Comparison of ENCODE assay signal across 8 mouse cellular contexts in genomic region chr1:73962668-73963371, GRCm38 (mm10).
DNase-seq lines count a peak whose midpoint lies in the region; ATAC-seq lines count a peak whose summit lies in the region.

No protein-coding gene starts in this region.

- H3K36me3 ChIP-seq in hindbrain, embryonic 10.5 days, result no peaks in the 10 kb centered on the region
- no peaks in the 10 kb centered on the region for H3K36me3 ChIP-seq in stomach, embryonic 15.5 days

- no peaks in the 10 kb centered on the region for H3K9me3 ChIP-seq in hindbrain, embryonic 10.5 days
- H3K9me3 ChIP-seq in stomach, embryonic 15.5 days, result no peaks in the 10 kb centered on the region

- peak overlapping the region; percentile 57 for H3K4me2 ChIP-seq in stomach, embryonic 15.5 days

- H3K4me3 ChIP-seq in hindbrain, embryonic 10.5 days, result peak overlapping the region; percentile 29
- H3K4me3 ChIP-seq in stomach, embryonic 15.5 days (replicated peaks), result peak overlapping the region; percentile 39

- peak; percentile 42; the same call in 1 of the 2 replicates for ATAC-seq in megakaryocyte-erythroid progenitor cell, adult 5-6 weeks (replicated peaks; ENCODE audit: low FRiP score, low TSS enrichment, poor library complexity, severe bottlenecking)
- peak; percentile 84 for ATAC-seq in stomach, embryonic 15.5 days (ENCODE audit: insufficient read depth, low FRiP score, low read depth)

- 15% methylated on average over 12 of the region's 12 CpGs for WGBS in hindbrain, embryonic 10.5 days
- WGBS in stomach, embryonic 15.5 days, result 9% methylated on average over 11 of the region's 12 CpGs

- peak overlapping the region; percentile 21; the same call in 1 of the 2 replicates for H3K9ac ChIP-seq in stomach, embryonic 15.5 days

- no peaks in the 10 kb centered on the region for H3K27me3 ChIP-seq in hindbrain, embryonic 10.5 days (ENCODE audit: insufficient read depth, poor library complexity, severe bottlenecking)
- no peaks in the 10 kb centered on the region for H3K27me3 ChIP-seq in stomach, embryonic 15.5 days (replicated peaks)

- peaks cover 47% of the 10 kb centered on the region for H3K4me1 ChIP-seq in hindbrain, embryonic 10.5 days (replicated peaks)
- peaks cover 58% of the 10 kb centered on the region for H3K4me1 ChIP-seq in stomach, embryonic 15.5 days

- peak; percentile 81 for DNase-seq in MN1 (ENCODE audit: low spot score)
- peak; percentile 67 for DNase-seq in adrenal gland, postnatal 25 days
- peak; percentile 68 for DNase-seq in forelimb bud, embryonic 11.5 days (ENCODE audit: low read depth, low spot score)
- peak; percentile 82 for DNase-seq in hindbrain, embryonic 10.5 days (ENCODE audit: low spot score)
- DNase-seq in layer of hippocampus, postnatal 14 days (ENCODE audit: low spot score in 2 of 2), result peak; percentile 32 to 39
- DNase-seq in thymus, postnatal 36 days, result no peak

- peak overlapping the region; percentile 78 for H3K27ac ChIP-seq in hindbrain, embryonic 10.5 days
- H3K27ac ChIP-seq in stomach, embryonic 15.5 days, result peak overlapping the region; percentile 95

Comparison
In these comparisons a context has a peak if more than half of its experiments do, and no peak if none do; other contexts are left out.
1. DNase-seq: peak in MN1 (single experiment), adrenal gland, postnatal 25 days (single experiment), forelimb bud, embryonic 11.5 days (single experiment), hindbrain, embryonic 10.5 days (single experiment) and layer of hippocampus, postnatal 14 days (2 of 2); none in thymus, postnatal 36 days (0 of 2).